Mouse (Mus musculus) olfactory bulb, adult 2 months (tissue): ENCODE measurements at regions not wholly inside any gene's neighbourhood (a gene's known extent, or its start where the extent isn't known, plus 50 kb on each side); places are given as distances from the start of the nearest gene placed in this dataset.

Experiments
- CTCF ChIP-seq: fragments of 200-500 bp; IDR thresholded peaks from 2 replicates; pipeline ENCODE4 v1.5.1; 2012; ENCODE audit warnings: low read depth, mild to moderate bottlenecking, low read length, moderate library complexity; ENCODE audit not compliant: insufficient read depth
- POLR2A ChIP-seq: fragments of 200-500 bp; IDR thresholded peaks from 2 replicates; pipeline ENCODE4 v1.6.1; 2012; ENCODE audit warnings: mild to moderate bottlenecking, low read depth, low read length, moderate library complexity; ENCODE audit not compliant: insufficient read depth

DNA sequence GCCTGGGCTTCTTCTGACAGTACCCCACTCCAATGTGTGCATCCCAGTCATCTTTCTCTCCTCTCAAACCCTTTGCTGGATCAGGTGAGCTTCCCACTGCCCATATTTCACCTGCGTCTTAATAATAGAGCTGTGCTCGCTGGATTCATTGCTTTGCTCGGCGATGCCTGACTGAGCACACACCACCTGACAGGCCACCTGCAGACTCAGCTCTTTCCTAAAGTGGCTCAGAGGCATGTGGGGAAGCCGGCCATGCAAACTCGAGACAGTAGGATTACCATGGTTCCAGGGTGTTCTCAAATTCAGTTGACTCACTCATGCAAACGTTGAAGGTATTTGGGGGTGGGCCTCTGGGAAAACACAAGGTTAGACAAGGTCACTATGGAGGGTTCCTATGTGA, 131.8 kb upstream of the Sh3bp4 start:
- TF ChIP-seq CTCF (no peak), POLR2A (no peak)
